Mouse (Mus musculus) megakaryocyte-erythroid progenitor cell, adult 5-6 weeks (primary cell): ENCODE measurements around the gene D430019H16Rik. TPM values are rescaled to one million over a fixed set of nuclear protein-coding genes. Genes with fewer than 3 reads are reported as not detected.

Experiments used
- ATAC-seq: replicated peaks from 2 replicates; pipeline ENCODE4 v1.8.0; 2016; ENCODE audit warnings: mild to moderate bottlenecking, inconsistent platforms; ENCODE audit not compliant: severe bottlenecking, poor library complexity, low FRiP score, low TSS enrichment
- total RNA-seq, 2 experiments: library from RNA; stranded (forward) in 1 of 2; stranded (reverse) in 1 of 2; fragments of 200-1000, 215-1000 nt in 1 of 2; fragments of >200 nt in 1 of 2; fragmentation: Nextera tagmentation in 1 of 2; gene quantifications; 2 replicates each; pipeline ENCODE4 v1.2.3; 2014 to 2017

Gene D430019H16Rik
- not detected in 2 replicates for total RNA-seq (2014; fragmentation: Nextera tagmentation)
- not detected in 2 replicates for total RNA-seq (2017)

DNA sequence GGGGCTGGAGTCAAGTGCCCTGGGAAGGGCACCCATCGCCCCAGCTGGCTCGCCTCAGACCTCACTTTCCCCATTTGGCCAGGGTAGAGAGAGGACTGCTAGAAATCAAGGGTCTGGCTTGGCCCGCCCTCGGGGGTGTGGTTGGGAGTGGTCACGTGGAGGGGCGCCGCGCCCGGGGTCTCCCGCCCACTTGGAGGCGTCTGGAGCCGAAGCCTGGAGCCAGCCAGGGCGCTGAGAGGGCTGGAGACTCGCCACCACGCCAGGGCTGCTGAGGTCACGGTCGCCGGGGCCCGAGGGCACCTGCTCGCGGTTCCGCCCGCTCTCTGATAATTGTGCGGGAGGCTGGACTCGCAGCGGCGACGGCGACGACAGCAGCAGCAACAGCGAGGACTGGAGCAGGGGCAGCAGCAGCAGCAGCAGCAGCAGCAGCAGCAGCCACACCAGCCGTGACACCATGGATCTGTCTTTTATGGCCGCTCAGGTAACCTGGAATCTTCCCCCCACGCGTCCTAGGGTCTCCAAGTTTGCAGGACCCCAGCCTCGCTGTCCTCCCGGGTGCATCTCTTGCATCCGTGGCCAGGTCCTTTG, at the start of gene D430019H16Rik:
Gene D430019H16Rik, plus strand, starts transcription at position 187 of the 588 bp plus-strand sequence.
- no peak for ATAC-seq

- no peak for ATAC-seq
These were observed 47.6 kb upstream of the D430019H16Rik start for GRCm38 (mm10) chr12:105406008-105406407.

- ATAC-seq, result no peak
These were observed 39.7 kb upstream of the D430019H16Rik start for GRCm38 (mm10) chr12:105413909-105414308.

- ATAC-seq, result no peak
These were observed 33.2 kb upstream of the D430019H16Rik start for GRCm38 (mm10) chr12:105420476-105420875.

- no peak for ATAC-seq
These were observed 27.1 kb upstream of the D430019H16Rik start for GRCm38 (mm10) chr12:105426541-105426940.

DNA sequence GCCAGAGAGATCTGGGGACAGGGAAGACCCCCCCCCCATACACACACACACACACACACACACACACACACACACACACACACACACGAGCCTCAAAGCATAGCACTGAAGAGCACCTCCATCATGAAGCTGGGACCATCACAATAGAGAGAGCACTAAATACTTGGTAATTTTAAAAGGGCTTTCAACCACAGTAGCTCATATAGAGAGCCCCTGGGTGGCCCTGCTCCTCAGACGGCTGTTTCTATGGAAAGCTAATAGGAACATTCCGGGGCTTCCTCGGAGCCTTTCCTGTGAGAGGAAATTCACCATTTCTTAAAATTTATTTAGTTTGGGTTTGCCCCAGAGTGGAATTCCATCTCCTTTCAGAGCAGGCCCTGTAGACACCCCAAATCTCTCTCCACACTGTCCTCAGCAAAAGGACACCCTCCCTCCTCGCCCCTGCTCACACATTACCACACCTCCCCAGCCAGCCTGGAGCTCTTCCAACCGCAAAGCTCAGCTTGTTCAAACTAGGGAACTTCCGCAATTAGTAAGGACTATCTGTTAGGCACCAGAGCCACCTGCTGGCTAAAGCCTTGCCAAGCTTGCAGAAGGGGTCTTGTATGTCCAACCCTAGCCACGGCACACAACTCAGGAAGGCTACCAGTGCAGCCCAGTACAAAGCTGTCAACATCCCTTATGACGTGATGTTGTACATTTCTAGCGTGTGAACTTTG, 26.5 kb upstream of the D430019H16Rik start:
- peak; percentile 44; the same call in 1 of the 2 replicates for ATAC-seq

GRCm38 (mm10) chr12:105431872-105432271, 21.8 kb upstream of the D430019H16Rik start:
- no peak for ATAC-seq

- no peak for ATAC-seq
These were observed 20.8 kb upstream of the D430019H16Rik start for GRCm38 (mm10) chr12:105432807-105433206.

- ATAC-seq, result no peak
These were observed 15.4 kb upstream of the D430019H16Rik start for GRCm38 (mm10) chr12:105438259-105438658.

- ATAC-seq, result no peak
These were observed 13.7 kb upstream of the D430019H16Rik start for GRCm38 (mm10) chr12:105439976-105440375.

DNA sequence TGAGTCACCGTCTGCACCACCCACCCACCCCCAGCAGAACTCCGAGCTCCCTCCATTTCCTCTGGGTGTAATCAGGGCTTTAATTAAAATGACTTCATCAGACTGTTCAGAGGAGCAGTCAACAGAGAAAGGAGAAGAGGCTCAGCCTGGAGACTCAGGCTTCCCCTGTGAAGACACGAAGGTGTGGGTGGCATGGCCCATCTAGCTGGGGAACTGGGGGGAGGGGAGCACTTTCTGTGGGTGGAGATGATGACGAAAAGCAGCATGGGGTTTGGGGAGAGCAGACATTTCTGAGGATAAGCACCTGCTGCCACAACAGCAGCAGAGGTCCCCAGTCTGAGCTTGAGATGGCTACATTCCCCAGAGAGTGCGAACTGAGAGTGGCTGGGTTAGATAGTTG, 10.1 kb upstream of the D430019H16Rik start:
- no peak for ATAC-seq

DNA sequence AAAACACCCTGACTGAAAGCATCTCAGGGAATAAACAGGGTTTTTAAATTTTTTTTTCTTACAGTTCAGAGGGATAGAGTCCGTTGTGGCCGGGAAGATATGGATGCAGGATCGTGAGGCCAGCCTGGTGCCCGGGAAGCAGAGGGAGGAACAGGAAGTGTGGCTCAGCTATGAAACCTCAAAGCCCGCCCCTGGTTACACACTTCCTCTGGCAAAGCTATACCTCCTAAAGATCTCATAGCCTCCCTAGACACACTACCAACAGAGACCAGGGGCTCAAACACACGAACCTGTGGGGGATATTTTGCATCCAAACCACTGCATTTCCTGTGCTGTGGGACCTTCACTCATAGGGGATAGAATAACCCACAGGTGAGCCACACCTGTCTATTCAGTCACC, 7.9 kb upstream of the D430019H16Rik start:
- no peak for ATAC-seq

DNA sequence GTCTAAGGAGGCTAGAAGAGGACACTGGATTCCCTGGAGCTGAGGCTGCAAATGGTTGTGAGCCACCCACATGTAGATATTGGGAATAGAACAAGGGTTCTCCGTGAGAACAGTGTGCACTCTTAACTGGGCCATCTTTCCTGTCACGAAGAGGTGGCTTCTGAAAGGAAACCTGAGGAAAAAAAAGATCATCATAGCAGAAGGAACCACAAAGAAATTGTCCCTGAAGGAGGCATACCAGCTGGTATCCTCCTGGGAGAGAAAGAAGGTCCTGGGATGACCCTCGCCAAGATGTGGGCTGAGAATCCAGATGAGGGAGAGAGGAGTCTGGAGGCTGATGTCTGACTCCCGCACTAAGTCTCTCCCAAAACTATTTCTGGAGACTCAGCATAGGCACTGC, 4.4 kb upstream of the D430019H16Rik start:
- ATAC-seq, result no peak

GRCm38 (mm10) chr12:105454258-105455062, 804 bp downstream of the D430019H16Rik start:
- ATAC-seq, result no peak

- no peak for ATAC-seq
These were observed 1.5 kb downstream of the D430019H16Rik start for GRCm38 (mm10) chr12:105455063-105455559.

DNA sequence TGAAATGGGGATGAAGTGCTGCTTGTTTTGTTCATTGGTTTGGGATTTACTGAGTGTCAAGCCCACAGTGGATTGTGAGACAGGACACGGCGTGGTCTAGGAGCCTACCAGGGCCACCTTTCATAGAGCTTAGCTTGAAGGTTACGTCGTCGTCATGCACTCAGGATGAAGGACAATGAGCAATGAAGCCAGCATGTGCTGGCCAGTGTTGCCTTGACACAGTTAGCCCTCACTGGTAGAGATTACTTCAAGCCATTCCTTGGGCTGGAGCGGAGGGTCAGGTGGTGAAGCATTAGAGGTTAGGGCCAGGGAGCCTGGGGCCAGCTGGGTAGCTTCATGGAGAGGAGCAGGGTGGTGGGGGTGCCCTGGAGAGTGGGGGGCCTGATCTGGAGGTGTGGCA, 5.1 kb downstream of the D430019H16Rik start:
- no peak for ATAC-seq

DNA sequence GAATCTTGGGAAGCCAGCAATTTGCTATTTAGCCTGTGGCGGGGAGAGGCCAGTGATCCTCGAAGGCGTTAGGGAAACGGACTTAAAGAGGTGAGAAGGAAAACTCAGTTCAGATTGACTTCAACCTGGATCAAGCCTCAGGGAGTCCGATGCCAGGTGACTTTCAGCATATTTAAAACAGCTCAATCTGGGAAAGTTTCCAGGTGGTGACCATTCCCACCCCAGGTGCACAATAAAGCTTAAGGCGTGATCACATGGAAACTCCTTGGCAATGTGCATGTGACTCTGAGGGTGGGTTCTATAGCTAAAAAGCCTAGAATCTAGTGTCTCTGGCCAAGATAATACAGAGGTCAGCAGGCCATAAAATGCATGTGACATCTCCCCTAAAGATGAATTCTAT, 7.4 kb downstream of the D430019H16Rik start:
- ATAC-seq, result no peak

DNA sequence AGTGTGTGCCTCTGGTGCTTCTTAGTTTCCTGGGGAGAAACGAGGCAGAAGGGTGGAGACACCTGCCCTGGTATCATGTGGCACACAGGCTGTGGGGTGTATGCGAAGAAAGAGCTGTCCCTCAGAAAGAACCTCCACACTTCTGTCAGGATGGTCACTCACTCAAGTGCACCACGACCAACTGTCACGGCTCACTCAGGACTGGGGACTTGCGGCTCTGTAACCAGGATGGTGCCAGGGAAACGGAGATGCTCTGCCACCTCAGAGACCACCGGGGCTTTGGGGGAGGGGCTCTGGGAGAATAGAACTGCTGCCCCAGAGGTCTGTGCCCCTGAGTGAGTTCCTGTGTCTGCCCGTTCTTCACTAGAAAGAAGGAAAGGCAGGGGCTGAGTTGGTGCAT, 15.4 kb downstream of the D430019H16Rik start:
- ATAC-seq, result no peak

GRCm38 (mm10) chr12:105475230-105475911, 21.7 kb downstream of the D430019H16Rik start:
- no peak for ATAC-seq

DNA sequence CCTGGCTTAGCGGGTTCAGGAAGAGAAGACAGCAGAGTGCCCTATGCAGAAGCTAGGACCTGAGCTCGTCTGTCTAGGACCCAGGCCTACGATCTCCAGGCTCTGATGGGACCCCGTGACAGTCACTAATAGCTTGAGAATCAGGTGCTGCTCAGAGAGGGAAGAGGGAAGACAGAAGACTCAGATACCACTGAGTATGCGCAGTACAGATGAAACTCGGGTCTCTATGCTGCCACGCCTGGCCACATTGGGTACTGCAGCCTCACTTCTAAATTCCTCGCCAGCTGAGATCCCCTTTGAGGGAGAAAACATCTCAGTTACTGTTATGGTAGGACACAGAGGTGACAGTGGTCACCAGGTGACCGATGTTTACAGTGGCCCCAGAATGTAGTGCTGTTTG, 22.8 kb downstream of the D430019H16Rik start:
- peak; percentile 76 for ATAC-seq
